Mouse (Mus musculus): ENCODE measurements at regions not wholly inside any gene's neighbourhood (a gene's known extent, or its start where the extent isn't known, plus 50 kb on each side); places are given as distances from the start of the nearest gene placed in this dataset.

GRCm38 (mm10) chr10:101269371-101269770 lies 411.9 kb upstream of the Mgat4c start:
- Histone ChIP-seq H3K27me3 (ENCODE audit: insufficient read depth, low read length) (no peaks in the 10 kb centered on the region), H3K9me3 (replicated peaks; ENCODE audit: low read length) (no peaks in the 10 kb centered on the region), H3K27ac (no peak overlapping the region), H3K4me1 (replicated peaks; ENCODE audit: insufficient read depth, low read length) (no peaks in the 10 kb centered on the region), H3K9ac (ENCODE audit: low read depth, low read length) (no peak overlapping the region), H3K4me2 (ENCODE audit: low read length) (no peak overlapping the region), H3K36me3 (ENCODE audit: insufficient read depth, low read length) (no peaks in the 10 kb centered on the region), H3K4me3 (replicated peaks; ENCODE audit: low read depth, low read length) (no peak overlapping the region)
- DNase-seq (ENCODE audit: low spot score) = no peak
- no peak for TF ChIP-seq CTCF (IDR thresholded peaks at IDR 0.05; ENCODE audit: low read depth)
- ATAC-seq (replicated peaks; ENCODE audit: low FRiP score, low read depth) = no peak

GRCm38 (mm10) chr10:101271459-101272299 lies 409.6 kb upstream of the Mgat4c start:
- H3K9ac ChIP-seq (ENCODE audit: low read depth, low read length) = no peak overlapping the region
- H3K4me1 ChIP-seq (replicated peaks; ENCODE audit: insufficient read depth, low read length) = no peaks in the 10 kb centered on the region
- 81% methylated on average over 3 of the region's 3 CpGs for WGBS
- no peaks in the 10 kb centered on the region for H3K9me3 ChIP-seq (replicated peaks; ENCODE audit: low read length)
- no peak overlapping the region for H3K4me2 ChIP-seq (ENCODE audit: low read length)
- ATAC-seq (replicated peaks; ENCODE audit: low FRiP score, low read depth) = no peak
- H3K27ac ChIP-seq = no peak overlapping the region
- no peaks in the 10 kb centered on the region for H3K27me3 ChIP-seq (ENCODE audit: insufficient read depth, low read length)
- H3K4me3 ChIP-seq (replicated peaks; ENCODE audit: low read depth, low read length) = no peak overlapping the region
- TF ChIP-seq CTCF (IDR thresholded peaks at IDR 0.05; ENCODE audit: low read depth) = no peak
- DNase-seq (ENCODE audit: low spot score) = no peak
- H3K36me3 ChIP-seq (ENCODE audit: insufficient read depth, low read length) = no peaks in the 10 kb centered on the region

- no peak for TF ChIP-seq CTCF (IDR thresholded peaks at IDR 0.05; ENCODE audit: low read depth)
- DNase-seq (ENCODE audit: low spot score) (no peak), ATAC-seq (replicated peaks; ENCODE audit: low FRiP score, low read depth) (no peak)
- Histone ChIP-seq H3K9ac (ENCODE audit: low read depth, low read length) (no peak overlapping the region), H3K4me2 (ENCODE audit: low read length) (no peak overlapping the region), H3K4me3 (replicated peaks; ENCODE audit: low read depth, low read length) (no peak overlapping the region), H3K4me1 (replicated peaks; ENCODE audit: insufficient read depth, low read length) (no peaks in the 10 kb centered on the region), H3K27ac (no peak overlapping the region), H3K9me3 (replicated peaks; ENCODE audit: low read length) (no peaks in the 10 kb centered on the region), H3K36me3 (ENCODE audit: insufficient read depth, low read length) (no peaks in the 10 kb centered on the region), H3K27me3 (ENCODE audit: insufficient read depth, low read length) (no peaks in the 10 kb centered on the region)
- WGBS = 90% methylated on average over 2 of the region's 2 CpGs
Observed at GRCm38 (mm10) chr10:101288082-101288481, 393.2 kb upstream of the Mgat4c start.

- H3K4me1 ChIP-seq (replicated peaks; ENCODE audit: insufficient read depth, low read length) = no peaks in the 10 kb centered on the region
- TF ChIP-seq CTCF (IDR thresholded peaks at IDR 0.05; ENCODE audit: low read depth) = no peak
- 64% methylated on average over 2 of the region's 2 CpGs for WGBS
- no peaks in the 10 kb centered on the region for H3K36me3 ChIP-seq (ENCODE audit: insufficient read depth, low read length)
- no peaks in the 10 kb centered on the region for H3K9me3 ChIP-seq (replicated peaks; ENCODE audit: low read length)
- H3K27me3 ChIP-seq (ENCODE audit: insufficient read depth, low read length) = no peaks in the 10 kb centered on the region
- H3K4me3 ChIP-seq (replicated peaks; ENCODE audit: low read depth, low read length) = no peak overlapping the region
- no peak overlapping the region for H3K9ac ChIP-seq (ENCODE audit: low read depth, low read length)
- no peak for DNase-seq (ENCODE audit: low spot score)
- ATAC-seq (replicated peaks; ENCODE audit: low FRiP score, low read depth) = no peak
- H3K27ac ChIP-seq = no peak overlapping the region
- H3K4me2 ChIP-seq (ENCODE audit: low read length) = no peak overlapping the region
Observed at GRCm38 (mm10) chr10:101302138-101302780, 379.0 kb upstream of the Mgat4c start.

GRCm38 (mm10) chr10:101304075-101304474 lies 377.2 kb upstream of the Mgat4c start:
- no peak overlapping the region for H3K4me2 ChIP-seq (ENCODE audit: low read length)
- no peak for TF ChIP-seq CTCF (IDR thresholded peaks at IDR 0.05; ENCODE audit: low read depth)
- DNase-seq (ENCODE audit: low spot score) (no peak), ATAC-seq (replicated peaks; ENCODE audit: low FRiP score, low read depth) (no peak)
- H3K9ac ChIP-seq (ENCODE audit: low read depth, low read length) = no peak overlapping the region
- no peaks in the 10 kb centered on the region for H3K9me3 ChIP-seq (replicated peaks; ENCODE audit: low read length)
- no peaks in the 10 kb centered on the region for H3K4me1 ChIP-seq (replicated peaks; ENCODE audit: insufficient read depth, low read length)
- no peak overlapping the region for H3K4me3 ChIP-seq (replicated peaks; ENCODE audit: low read depth, low read length)
- H3K27ac ChIP-seq = no peak overlapping the region
- no peaks in the 10 kb centered on the region for H3K27me3 ChIP-seq (ENCODE audit: insufficient read depth, low read length)
- H3K36me3 ChIP-seq (ENCODE audit: insufficient read depth, low read length) = no peaks in the 10 kb centered on the region

GRCm38 (mm10) chr10:101316659-101317338 lies 364.5 kb upstream of the Mgat4c start:
- no peaks in the 10 kb centered on the region for H3K36me3 ChIP-seq (ENCODE audit: insufficient read depth, low read length)
- no peak overlapping the region for H3K4me3 ChIP-seq (replicated peaks; ENCODE audit: low read depth, low read length)
- H3K27ac ChIP-seq = no peak overlapping the region
- 66% methylated on average over 3 of the region's 3 CpGs for WGBS
- H3K9me3 ChIP-seq (replicated peaks; ENCODE audit: low read length) = no peaks in the 10 kb centered on the region
- H3K4me2 ChIP-seq (ENCODE audit: low read length) = no peak overlapping the region
- no peaks in the 10 kb centered on the region for H3K27me3 ChIP-seq (ENCODE audit: insufficient read depth, low read length)
- DNase-seq (ENCODE audit: low spot score) (peak; percentile 43), ATAC-seq (replicated peaks; ENCODE audit: low FRiP score, low read depth) (no peak)
- no peak for TF ChIP-seq CTCF (IDR thresholded peaks at IDR 0.05; ENCODE audit: low read depth)
- H3K4me1 ChIP-seq (replicated peaks; ENCODE audit: insufficient read depth, low read length) = no peaks in the 10 kb centered on the region
- H3K9ac ChIP-seq (ENCODE audit: low read depth, low read length) = no peak overlapping the region

All from kidney, postnatal 0 days (tissue).